Mouse (Mus musculus) left cerebral cortex, adult 2 months (tissue): ENCODE measurements around the gene Cep152. TPM values are rescaled to one million over a fixed set of nuclear protein-coding genes. Genes with fewer than 3 reads are reported as not detected.

ENCODE experiments used
- DNase-seq, 2 experiments: peaks; one replicate each; pipeline ENCODE4 v3.0.0; 2021 to 2022; ENCODE audit warnings: low spot score in 2 of 2, mixed read lengths in 1 of 2; ENCODE audit errors: extremely low spot score in 1 of 2
- H3K27ac ChIP-seq: fragments of 200-600 bp; 2 replicates; pipeline ENCODE4 v1.8.1; 2022
- H3K4me3 ChIP-seq: fragments of 200-600 bp; 2 replicates; pipeline ENCODE4 v1.8.1; 2022
- CTCF ChIP-seq: fragments of 200-600 bp; IDR thresholded peaks from 2 replicates; pipeline ENCODE4 v1.8.1; 2022; ENCODE audit warnings: antibody characterized with exemption, mild to moderate bottlenecking, moderate library complexity
- intact Hi-C: fragments of 180-260 bp; cut with DNase I; formaldehyde crosslinking; loops from one replicate; pipeline ENCODE4 v1.15.1; 2025
- total RNA-seq, 2 experiments: library from RNA; stranded (reverse); gene quantifications; 2 replicates each; pipeline ENCODE4 v1.2.3; 2021

The Cep152 gene
- total RNA-seq, 2 experiments from 2014 or later: 2.6 TPM

- Histone ChIP-seq H3K4me3 (no peak overlapping the region), H3K27ac (no peak overlapping the region)
- DNase-seq: no peak
- intact Hi-C loops: no loop called here
- TF ChIP-seq CTCF: no peak
These were observed 35.6 kb downstream of the Cep152 start for GRCm38 (mm10) chr2:125589287-125589686.

- H3K27ac ChIP-seq: no peak overlapping the region
- TF ChIP-seq CTCF: no peak
- H3K4me3 ChIP-seq: no peak overlapping the region
- DNase-seq: no peak
- intact Hi-C loops: no loop called here
These were observed 43.8 kb downstream of the Cep152 start for GRCm38 (mm10) chr2:125581081-125581480.

GRCm38 (mm10) chr2:125577670-125578069 is 47.2 kb downstream of the Cep152 start:
- H3K4me3 ChIP-seq: no peak overlapping the region
- no peak for TF ChIP-seq CTCF
- intact Hi-C loops: no loop called here
- no peak for DNase-seq
- H3K27ac ChIP-seq: no peak overlapping the region

GRCm38 (mm10) chr2:125576498-125576897 is 48.4 kb downstream of the Cep152 start:
- no peak overlapping the region for H3K27ac ChIP-seq
- TF ChIP-seq CTCF: no peak
- DNase-seq: no peak
- intact Hi-C loops: no loop called here
- H3K4me3 ChIP-seq: no peak overlapping the region

- intact Hi-C loops: no loop called here
- H3K27ac ChIP-seq: no peak overlapping the region
- H3K4me3 ChIP-seq: no peak overlapping the region
- DNase-seq: no peak
- no peak for TF ChIP-seq CTCF
These were observed 49.1 kb downstream of the Cep152 start for GRCm38 (mm10) chr2:125575766-125576165.

- intact Hi-C loops: no loop called here
- Histone ChIP-seq H3K4me3 (no peak overlapping the region), H3K27ac (no peak overlapping the region)
- DNase-seq: no peak
- TF ChIP-seq CTCF: no peak
These were observed 61.0 kb downstream of the Cep152 start for GRCm38 (mm10) chr2:125563884-125564283.

- DNase-seq: no peak
- no peak overlapping the region for H3K4me3 ChIP-seq
- H3K27ac ChIP-seq: no peak overlapping the region
- TF ChIP-seq CTCF: no peak
- intact Hi-C loops: no loop called here
These were observed 62.5 kb downstream of the Cep152 start for GRCm38 (mm10) chr2:125562407-125562806.

GRCm38 (mm10) chr2:125560037-125560436 is 64.9 kb downstream of the Cep152 start:
- TF ChIP-seq CTCF: no peak
- H3K27ac ChIP-seq: no peak overlapping the region
- H3K4me3 ChIP-seq: no peak overlapping the region
- intact Hi-C loops: no loop called here
- DNase-seq: no peak

GRCm38 (mm10) chr2:125558634-125559589 is 66.0 kb downstream of the Cep152 start:
- DNase-seq: no peak
- intact Hi-C loops: no loop called here
- Histone ChIP-seq H3K27ac (no peak overlapping the region), H3K4me3 (no peak overlapping the region)
- no peak for TF ChIP-seq CTCF

- TF ChIP-seq CTCF: no peak; the same call in 1 of the 2 replicates
- DNase-seq: no peak
- Histone ChIP-seq H3K4me3 (no peak overlapping the region), H3K27ac (no peak overlapping the region)
- intact Hi-C loops: no loop called here
These were observed 69.1 kb downstream of the Cep152 start for GRCm38 (mm10) chr2:125555830-125556229.

- no peak overlapping the region for H3K4me3 ChIP-seq
- intact Hi-C loops: no loop called here
- no peak for TF ChIP-seq CTCF
These were observed 75.9 kb downstream of the Cep152 start for GRCm38 (mm10) chr2:125548806-125549578.

GRCm38 (mm10) chr2:125544986-125545385 is 79.9 kb downstream of the Cep152 start:
- no peak for DNase-seq
- Histone ChIP-seq H3K27ac (no peak overlapping the region), H3K4me3 (no peak overlapping the region)
- no peak for TF ChIP-seq CTCF
- intact Hi-C loops: no loop called here

More at GRCm38 (mm10) chr2:125548806-125549578, 75.9 kb downstream of the Cep152 start:
- H3K27ac ChIP-seq: no peak overlapping the region
- no peak for DNase-seq
